Mouse (Mus musculus): ENCODE data around the gene Repin1.

The Repin1 gene

DNA sequence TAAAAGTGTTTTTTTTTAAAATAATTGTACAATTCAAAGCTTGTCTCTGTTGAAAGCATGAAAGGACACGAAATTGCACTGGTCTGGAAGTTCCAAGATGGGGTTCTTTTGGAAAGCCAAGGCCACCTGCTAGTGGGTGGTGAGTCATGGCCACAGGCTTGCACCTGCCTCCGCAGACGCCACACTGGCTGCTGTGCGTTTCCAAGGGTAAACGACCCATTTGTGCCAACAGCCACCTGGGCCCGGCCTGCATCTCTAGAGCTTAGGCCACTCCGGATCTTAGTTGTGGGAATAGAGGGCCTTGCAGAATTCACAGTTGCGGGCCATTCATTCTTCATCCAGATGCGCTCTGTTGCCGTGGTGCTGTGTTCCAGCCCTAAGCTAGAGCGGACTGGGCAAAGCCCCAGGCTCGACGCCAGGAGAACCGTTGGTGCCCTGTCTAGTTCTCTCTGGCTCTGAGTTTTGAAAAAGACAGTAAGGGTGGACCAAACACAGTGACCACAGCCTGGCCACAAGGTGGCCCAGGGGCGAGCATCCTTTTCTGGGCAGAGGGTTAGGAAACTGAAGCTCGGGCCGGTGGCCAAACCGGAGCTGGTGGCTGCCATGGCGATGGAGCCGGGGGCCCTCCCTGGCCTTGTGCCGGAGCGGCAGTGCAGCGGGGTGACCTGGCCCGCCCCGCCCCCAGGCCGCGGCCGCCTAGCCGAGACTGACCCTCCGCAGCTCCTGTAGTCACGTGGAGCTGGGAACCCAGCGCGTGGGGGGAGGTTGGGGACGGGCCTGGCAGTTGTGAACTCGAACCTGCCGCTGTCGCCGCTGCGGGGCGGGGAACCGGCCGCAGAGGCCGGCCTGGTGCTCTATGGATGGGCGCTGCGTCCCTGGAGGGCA is at the start of gene Repin1, which contains the start of gene Gm44965:
Gene Repin1 (plus strand): TSS at position 726 of the 885 bp plus-strand sequence.
Gene Gm44965 (plus strand): TSS at position 784 of the 885 bp plus-strand sequence.
- in situ Hi-C loops (cut with MboI), result no loop called here

DNA sequence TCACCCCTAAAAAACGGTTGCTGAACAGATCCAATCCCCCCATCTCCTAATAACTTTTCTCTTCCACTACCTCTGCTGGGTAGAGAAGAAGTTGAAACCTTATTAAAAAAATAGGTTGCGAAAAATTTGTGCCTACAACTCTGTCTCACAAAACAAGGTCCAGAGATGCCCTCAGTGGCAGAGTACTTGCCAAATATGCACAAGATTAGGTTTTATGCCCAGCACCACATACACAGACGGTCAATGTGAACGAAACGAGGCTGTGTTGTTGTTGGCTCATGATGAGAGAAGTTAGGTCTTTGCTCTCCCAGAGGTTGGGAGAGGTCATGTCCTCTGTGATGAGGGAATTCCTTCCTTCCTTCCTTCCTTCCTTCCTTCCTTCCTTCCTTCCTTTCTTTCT is 48.4 kb upstream of the Repin1 start:
- in situ Hi-C loops (cut with MboI), result no loop called here

GRCm38 (mm10) chr6:48546271-48546670 is 47.4 kb upstream of the Repin1 start:
- in situ Hi-C loops (cut with MboI), result no loop called here

DNA sequence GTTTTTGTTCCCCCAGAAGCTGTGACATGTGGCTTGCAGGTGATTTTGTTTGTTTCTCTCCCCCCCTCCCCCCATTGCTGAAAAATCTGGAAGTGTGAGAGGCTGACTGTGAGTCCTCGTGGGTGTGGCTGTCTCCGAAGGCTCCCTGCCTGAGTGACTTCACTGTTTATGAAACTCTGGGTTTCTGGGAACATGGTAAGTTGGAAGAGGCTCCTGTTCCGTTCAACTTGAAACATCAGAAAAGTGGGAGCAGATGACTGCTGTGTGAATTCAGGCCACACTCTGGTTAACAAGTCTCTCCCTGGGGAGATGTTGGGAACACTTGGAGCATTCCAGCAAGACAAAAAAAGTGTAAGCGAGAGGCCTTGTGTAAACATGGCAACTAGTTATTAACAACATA is 46.8 kb upstream of the Repin1 start:
- in situ Hi-C loops (cut with MboI), result no loop called here

GRCm38 (mm10) chr6:48548314-48548713 is 45.4 kb upstream of the Repin1 start:
- in situ Hi-C loops (cut with MboI), result no loop called here

DNA sequence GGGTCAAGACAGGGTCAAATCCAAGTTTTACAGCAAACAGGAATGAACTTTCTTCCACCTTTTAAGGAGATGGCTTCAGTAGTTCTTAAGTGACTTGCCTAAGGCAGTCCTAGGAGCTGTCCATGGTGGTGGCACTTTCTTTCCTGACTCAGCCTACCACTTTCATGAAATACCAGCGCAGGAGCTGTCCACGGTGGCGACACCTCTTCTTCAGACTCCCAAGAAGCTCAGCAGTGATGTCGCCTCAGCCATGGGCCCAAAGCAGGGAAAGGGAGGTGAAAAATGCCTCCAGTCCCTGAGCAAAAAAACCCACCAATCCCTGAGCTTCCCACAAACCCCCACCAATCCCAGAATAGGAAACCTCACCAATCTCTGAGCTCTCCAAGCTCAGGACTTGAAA is 40.8 kb upstream of the Repin1 start:
- in situ Hi-C loops (cut with MboI), result no loop called here

DNA sequence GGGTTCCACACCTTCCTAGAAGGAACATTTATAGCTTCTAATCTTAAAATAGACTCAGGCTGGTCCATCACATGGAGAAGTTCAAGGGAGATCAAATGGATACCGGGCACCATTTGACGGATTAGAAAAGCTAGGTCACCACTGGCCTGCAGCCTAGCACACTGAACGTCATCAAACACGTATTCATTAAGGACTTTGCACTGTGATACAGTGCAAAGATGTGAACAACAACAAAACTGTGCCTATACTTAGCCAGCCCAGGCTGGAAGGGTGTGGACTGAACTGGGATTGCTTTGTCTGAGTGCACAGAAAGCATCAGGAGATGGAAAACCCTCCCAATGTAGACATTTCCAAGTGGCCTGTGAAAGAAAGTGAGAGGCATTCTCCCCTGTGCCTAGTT is 39.9 kb upstream of the Repin1 start:
- in situ Hi-C loops (cut with MboI), result no loop called here

DNA sequence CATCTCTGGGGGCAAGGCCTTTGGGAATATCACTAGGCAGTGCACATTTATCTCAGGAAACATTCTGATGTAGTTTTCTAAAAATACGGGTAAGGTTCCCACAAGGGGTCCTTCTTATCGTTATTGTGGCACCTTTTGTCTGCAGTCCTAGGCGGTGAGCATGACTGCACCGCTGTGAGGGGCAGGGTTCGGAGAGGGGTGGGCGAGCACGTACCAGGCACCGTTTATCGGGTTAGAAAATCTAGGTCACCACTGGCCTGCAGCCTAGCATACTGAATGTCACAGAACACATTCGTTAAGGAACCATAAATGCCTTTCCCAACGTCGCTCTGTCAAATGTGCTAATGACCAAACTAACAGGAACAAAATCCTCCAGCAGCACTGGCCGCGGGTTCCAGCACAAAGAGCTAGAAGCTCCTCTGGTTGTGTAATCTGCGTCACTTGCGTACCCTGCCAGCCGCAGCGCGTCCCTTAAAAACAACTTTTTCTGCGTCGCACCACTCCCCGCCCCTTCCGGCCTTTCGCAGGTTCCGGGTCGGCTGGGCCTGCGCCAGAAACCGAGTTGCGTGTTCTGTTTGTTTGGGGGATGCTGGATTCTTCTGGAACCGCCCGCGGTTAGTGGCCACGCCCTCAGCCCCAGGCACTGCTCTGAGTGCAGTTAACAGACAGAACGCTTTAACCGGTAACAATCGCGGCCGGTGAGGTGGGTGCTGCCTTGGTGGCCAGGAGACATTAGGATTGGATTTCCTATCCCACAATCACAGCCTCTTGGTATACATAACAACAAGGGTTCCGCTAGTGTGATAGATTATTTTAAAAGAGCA is 39.2 kb upstream of the Repin1 start, which contains the start of gene Lrrc61:
Gene Lrrc61 (plus strand): TSS at position 517 of the 824 bp plus-strand sequence.
- in situ Hi-C loops (cut with MboI), result no loop called here

- in situ Hi-C loops (cut with MboI), result no loop called here
Measured at GRCm38 (mm10) chr6:48555104-48555890, 38.4 kb upstream of the Repin1 start.

GRCm38 (mm10) chr6:48555956-48556355 is 37.7 kb upstream of the Repin1 start:
- in situ Hi-C loops (cut with MboI), result no loop called here

- in situ Hi-C loops (cut with MboI), result no loop called here
Measured at GRCm38 (mm10) chr6:48565693-48566310, 27.9 kb upstream of the Repin1 start.

DNA sequence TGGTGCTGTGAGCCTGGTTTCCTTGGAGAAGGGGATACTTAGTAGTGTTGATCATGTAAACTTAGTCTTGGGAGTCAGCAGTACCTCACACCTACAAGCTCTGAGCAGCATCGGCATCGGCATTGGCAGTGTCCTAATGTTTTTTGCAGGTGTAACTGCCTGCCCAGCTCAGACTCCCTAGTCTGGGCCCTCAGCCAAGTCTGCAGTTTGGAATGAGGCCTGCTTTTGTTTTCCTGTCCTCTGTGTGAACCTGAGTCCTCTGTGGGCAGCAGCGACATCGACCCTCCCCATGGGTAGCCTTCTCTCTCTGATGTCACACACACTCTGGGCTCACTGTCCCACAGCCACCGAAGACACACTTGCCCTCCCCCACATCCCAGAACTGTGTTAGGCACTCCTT is 27.4 kb upstream of the Repin1 start:
- in situ Hi-C loops (cut with MboI), result no loop called here

- in situ Hi-C loops (cut with MboI), result no loop called here
Measured at GRCm38 (mm10) chr6:48568036-48568984, 25.4 kb upstream of the Repin1 start.

GRCm38 (mm10) chr6:48569065-48569807 is 24.4 kb upstream of the Repin1 start:
- in situ Hi-C loops (cut with MboI), result no loop called here

DNA sequence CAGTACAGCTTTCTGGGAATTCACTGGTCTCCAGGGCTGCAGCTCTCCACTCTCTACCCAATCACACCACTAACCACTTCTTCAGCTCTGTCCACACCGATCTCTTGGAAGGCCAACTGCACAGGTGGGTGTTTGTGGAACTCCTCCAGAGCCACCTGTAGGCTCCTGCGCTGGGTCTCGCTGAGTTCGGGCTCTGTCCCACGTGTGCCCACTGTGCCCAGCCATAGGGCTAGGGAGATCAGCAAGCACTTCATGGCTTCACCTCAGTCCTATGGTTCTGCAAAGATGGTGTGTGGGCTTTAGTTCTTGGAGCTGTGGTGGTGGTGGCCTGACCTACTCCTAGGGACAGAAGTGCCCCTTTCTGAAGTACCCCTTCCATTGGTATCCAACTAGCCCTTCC is 21.7 kb upstream of the Repin1 start:
- in situ Hi-C loops (cut with MboI), result no loop called here

- in situ Hi-C loops (cut with MboI), result no loop called here
Measured at GRCm38 (mm10) chr6:48572572-48573061, 21.1 kb upstream of the Repin1 start, which contains the start of gene Rarres2. Gene Rarres2 (minus strand): TSS chr6:48572789.

DNA sequence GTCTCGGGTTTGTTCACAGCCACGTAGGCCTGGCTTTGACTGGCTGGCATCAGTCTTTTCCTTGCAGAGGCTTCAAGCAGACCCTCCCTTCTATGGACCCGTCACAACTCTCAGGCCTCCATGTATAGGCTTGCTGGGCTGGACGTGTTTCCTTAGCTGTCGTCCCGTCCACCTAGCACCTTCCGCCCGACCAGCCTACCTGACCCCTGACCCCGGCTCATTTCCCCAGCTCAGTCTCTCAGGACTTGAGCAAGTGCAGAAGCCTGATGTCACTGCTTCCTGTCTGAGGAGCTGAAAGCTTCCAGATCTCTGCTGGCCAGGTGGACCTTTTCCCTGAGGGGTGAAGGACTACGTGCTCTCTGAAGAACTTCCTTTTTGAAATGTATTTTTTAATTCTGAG is 20.4 kb upstream of the Repin1 start:
- in situ Hi-C loops (cut with MboI), result no loop called here

DNA sequence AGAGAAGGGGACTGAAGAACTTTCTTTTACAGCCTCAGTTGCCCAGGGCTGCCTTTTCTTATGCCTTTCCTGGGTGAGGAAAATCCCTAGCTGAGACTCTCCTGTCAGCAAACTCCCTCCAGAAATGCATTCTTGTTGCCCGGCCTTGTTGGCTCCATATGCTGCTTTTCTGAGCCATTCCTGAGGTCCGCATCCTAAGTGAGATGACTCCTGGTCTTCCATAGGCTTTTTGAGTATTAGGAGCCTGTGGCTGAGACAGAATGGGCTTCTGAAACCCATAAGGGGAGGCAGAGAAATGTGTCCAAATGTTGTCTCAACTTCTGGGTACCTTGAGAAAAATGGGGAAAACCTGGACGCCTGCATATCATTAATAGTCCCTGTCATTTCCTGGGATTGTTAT is 19.7 kb upstream of the Repin1 start:
- in situ Hi-C loops (cut with MboI), result no loop called here

- in situ Hi-C loops (cut with MboI), result no loop called here
Measured at GRCm38 (mm10) chr6:48578736-48579135, 14.9 kb upstream of the Repin1 start.

All from mature B cell (primary cell).